Mouse (Mus musculus) c-Kit-positive CD71-positive TER-119-negative erythroid progenitor cells, embryonic 14.5 days (primary cell): ENCODE results near the gene Gm5269.

Source experiments
- DNase-seq: peaks from one replicate; pipeline ENCODE4 v3.0.0-alpha.2; 2013; ENCODE audit warnings: low read depth

Gene Gm5269

GRCm38 (mm10) chr1:45890173-45890572, at the start of gene Gm5269:
Gene Gm5269 (minus strand): TSS chr1:45890273.
- no peak for DNase-seq

GRCm38 (mm10) chr1:45931127-45931526, 41.1 kb upstream of the Gm5269 start:
- DNase-seq = no peak

GRCm38 (mm10) chr1:45926911-45927310, 36.8 kb upstream of the Gm5269 start:
- no peak for DNase-seq

DNA sequence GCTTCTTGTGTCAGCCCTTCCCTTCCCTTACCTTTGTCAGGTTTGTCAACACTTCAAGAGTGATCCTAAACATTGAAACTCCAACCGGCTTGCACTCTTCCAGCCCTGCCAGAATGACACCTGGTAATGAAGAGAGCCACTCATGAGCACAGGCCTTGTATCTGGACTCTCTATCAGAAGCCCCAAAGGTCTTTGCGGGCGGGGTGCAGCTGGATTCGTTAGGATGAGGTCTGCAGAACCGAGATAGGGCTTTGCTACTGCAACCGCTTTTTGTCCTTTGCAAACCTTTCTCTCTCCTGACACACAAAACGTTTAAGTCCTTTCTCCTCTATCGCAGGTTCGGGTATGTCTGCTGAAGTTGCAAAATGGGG, 36.3 kb upstream of the Gm5269 start, which contains the start of gene Slc40a1:
Gene Slc40a1 (minus strand): TSS at position 131 of the 371 bp plus-strand sequence.
- peak; percentile 86 for DNase-seq

- DNase-seq = peak; percentile 65
These were observed 35.7 kb upstream of the Gm5269 start for GRCm38 (mm10) chr1:45925500-45926392.

GRCm38 (mm10) chr1:45925131-45925499, 35.0 kb upstream of the Gm5269 start:
- DNase-seq = no peak

GRCm38 (mm10) chr1:45924516-45924915, 34.4 kb upstream of the Gm5269 start:
- no peak for DNase-seq

DNA sequence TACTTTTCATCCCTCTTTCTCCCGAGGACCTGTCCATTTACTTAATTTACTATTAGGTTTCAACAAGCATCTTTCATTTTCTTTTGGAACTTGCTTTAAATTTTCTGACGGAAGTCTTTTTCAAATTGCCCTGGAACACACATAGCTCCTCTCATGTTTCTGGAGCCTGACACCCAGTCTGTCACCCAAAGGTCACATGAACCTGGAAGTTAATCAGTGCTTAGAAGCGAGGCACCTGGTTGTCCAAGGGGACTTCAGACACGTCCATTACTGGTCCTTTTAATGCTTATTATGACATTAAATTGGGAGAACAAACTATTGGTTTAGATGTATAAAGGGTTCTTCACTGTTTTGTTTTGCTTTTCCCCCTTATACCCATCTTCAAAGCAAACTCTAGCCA, 33.2 kb upstream of the Gm5269 start:
- DNase-seq = no peak

- DNase-seq = no peak
These were observed 30.6 kb upstream of the Gm5269 start for GRCm38 (mm10) chr1:45920703-45921102.

DNA sequence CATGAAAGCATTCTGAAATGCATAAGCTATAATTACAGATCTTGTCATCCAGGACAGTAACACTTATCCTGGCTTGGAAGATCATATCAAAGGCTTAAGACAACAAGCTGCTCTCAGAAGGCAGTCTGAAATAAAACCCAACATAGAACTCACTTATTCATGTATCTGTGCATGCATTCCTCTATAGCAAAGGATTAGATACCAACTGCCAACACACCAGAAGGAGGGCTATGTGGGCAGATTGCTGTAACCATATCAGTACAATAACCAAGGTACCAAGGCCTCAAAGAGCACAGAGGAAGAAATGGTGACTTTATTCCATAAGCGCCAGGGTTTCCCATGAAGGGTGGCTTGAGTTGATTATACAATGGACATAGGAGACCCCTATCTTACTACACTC, 29.7 kb upstream of the Gm5269 start:
- no peak for DNase-seq

GRCm38 (mm10) chr1:45917136-45917803, 27.2 kb upstream of the Gm5269 start:
- no peak for DNase-seq

DNA sequence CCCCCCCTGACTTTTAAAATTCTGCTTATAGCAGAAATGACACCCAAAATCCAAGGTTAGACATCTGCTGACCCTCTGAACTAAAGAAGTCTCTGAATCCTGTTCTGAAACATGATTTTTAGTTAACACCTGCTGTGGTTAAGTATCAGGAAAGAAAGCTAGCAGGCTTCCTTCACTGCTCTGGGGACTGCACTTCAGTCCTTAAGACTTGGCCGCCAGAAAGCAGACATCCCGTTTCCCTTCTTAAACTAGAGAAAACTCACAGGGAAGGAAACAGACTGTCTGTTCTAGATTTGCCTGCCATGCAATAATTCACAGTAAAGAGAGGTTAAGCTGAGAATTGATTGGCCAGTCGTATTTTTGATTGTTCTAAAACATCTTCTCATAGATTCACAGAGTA, 26.1 kb upstream of the Gm5269 start:
- DNase-seq = no peak

DNA sequence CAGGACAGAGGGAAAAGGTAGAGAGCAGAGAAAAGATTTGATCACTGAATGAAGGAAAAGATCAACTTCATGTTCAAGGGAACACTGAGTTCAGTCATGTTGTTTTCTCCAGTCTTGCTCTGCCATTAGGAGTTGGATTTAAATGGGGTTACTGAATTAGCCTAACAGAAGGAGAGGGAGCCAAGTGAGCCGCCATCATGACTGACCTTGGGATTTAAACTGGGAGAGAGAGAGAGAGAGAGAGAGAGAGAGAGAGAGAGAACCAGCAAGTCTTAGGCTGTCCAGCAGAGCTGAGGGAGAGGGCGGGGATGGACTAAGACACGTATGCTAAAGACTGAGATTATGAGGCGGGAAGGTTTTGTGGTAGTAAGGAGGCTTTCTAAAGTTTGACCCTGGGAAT, 24.2 kb upstream of the Gm5269 start:
- no peak for DNase-seq

DNA sequence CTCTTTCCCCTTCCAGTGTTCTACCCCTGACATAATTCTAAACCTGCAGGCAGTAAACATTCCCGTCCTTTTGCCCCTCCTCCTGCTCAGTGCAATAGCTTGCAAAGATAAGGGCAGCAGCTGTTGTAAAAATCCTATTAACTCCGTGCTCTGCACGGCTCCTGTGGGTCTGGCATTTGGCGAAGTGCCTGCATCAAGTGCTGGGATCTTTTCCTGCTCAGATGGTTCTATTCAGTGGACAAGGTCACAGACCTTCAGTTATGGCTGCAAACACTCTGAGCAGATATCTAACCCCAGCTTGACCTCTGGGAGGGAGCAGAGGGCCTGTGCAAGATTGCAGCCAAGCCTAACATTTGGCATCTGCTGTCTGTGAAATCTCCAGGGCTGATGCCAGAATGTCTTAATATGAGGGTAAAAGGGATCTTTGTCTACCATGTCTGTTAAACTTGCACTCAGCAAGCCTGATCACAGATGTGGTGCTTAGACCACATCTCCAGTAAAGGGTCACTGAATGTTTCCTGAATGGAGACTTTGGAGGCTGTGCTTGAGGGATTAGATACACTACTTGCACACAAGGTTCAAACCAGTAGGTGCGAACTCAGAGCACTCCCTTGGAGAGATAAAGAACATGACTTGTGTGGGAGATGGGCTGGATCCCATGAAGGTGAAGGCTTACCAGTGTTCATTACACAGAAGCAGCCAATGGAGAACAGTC, 15.2 kb upstream of the Gm5269 start:
- no peak for DNase-seq

DNA sequence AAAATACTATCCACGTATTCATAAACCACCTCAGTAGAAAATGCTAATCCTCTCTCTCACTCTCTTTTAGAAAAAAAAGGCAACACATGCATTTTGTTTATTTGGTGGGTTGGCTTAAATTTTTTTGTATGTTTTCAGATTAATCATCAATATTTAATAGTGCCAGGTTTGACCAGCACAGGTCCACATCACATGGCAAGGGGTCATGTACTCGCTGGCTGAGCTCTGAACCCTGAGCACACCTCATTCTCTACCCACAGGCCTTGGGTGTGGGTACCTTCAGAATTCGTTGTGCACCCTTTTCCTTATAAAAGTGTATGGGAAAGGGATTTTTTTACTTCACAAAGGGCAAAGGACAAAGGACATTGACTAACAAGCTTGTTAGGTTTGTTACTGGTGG, 14.1 kb upstream of the Gm5269 start:
- no peak for DNase-seq

GRCm38 (mm10) chr1:45898044-45898443, 8.0 kb upstream of the Gm5269 start:
- DNase-seq = no peak

GRCm38 (mm10) chr1:45894168-45894912, 4.3 kb upstream of the Gm5269 start:
- DNase-seq = no peak

DNA sequence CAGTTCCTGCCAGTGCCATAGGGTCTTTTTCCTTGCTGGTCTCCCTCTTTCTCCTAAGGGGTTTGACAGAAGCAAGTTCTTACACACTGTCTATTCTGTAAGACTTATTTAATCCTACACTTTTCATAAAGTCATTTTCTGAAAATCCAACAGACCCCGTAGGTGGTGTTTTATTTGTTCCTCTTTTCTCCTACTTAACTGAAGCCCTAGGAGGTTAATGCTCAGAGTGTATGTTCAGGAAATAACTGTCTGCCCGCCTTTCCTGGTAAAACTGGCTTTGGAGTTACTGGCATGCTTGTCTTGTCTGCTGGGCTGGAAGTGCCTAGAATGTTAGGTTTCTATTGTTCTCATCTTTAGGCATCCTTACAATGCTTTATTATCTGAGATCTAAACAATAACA, 1.9 kb upstream of the Gm5269 start:
- no peak for DNase-seq

DNA sequence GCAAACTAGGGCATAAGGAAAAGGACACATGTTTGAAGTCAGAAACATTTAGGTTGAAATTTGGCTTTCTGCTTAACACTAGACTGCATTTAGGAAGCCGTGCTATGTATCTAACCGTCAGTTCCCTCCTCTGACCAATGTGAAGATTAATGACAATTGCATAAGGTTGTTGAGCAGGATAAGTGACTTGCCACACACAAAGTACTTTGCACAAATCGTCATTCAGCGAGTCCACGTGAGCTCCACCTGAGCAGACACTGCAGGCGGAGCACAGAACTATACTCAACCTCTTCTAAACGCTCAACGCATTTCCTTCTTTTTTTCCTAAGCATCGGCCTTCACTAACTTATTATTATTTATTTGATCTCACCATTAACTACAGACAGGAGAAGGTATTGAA, 3.3 kb downstream of the Gm5269 start:
- DNase-seq = no peak

- no peak for DNase-seq
These were observed 6.7 kb downstream of the Gm5269 start for GRCm38 (mm10) chr1:45883378-45883777.

- no peak for DNase-seq
These were observed 8.0 kb downstream of the Gm5269 start for GRCm38 (mm10) chr1:45882076-45882475.

- no peak for DNase-seq
These were observed 8.7 kb downstream of the Gm5269 start for GRCm38 (mm10) chr1:45881228-45881832.
